Mouse (Mus musculus): ENCODE data around the gene Dpf3. TPM values are rescaled to one million over a fixed set of nuclear protein-coding genes. Genes with fewer than 3 reads are reported as not detected.

Dpf3 gene
- polyA plus RNA-seq (2017; shearing (Covaris generic)), result under 1 TPM in 1 of 2 experiments, not detected in 1; 0.58 TPM

- peak; percentile 89 for ATAC-seq
Measured at GRCm38 (mm10) chr12:83487476-83487991, at the start of gene Dpf3. Gene Dpf3, minus strand, starts transcription at chr12:83487716.

DNA sequence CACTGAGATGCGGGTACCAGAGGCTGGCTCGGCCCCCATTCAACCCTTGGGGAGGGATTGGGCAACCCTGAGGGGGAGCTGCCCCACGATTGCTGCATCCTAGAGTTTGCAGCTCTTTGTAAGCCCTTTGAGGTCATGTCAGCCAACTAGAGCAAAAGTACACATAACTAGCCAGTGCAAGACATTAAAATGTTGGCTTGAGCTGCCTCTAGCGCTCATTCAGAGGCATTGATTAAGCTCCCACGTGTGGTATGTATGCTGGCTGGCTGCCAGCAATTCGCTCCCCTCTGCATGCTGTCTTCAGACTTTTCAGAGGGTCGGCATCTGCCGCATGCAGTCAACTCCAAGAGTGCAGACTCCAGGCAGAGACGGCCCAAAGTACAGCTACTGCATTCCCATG lies 48.5 kb upstream of the Dpf3 start:
- no peak for ATAC-seq

DNA sequence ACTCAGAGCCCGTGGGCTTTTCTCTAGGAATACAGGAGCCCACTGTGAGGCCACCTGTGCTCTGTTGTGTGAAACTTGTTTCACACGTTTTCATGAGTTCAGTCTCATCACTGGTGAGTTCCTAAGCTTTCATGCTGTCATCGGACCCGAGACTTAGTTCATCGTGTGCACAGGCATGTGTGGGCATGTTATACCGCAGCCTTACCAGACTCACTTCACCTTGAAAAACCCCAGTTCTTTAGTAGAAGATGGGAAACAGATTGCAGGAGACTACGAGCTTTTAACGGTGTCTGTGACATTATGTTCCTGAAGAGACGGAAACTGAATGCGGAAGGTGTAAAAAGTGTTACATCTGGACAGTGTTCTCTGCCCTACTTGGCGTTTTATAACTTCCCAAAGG lies 47.9 kb upstream of the Dpf3 start:
- ATAC-seq, result no peak

- ATAC-seq, result no peak
Measured at GRCm38 (mm10) chr12:83534190-83534589, 46.7 kb upstream of the Dpf3 start.

DNA sequence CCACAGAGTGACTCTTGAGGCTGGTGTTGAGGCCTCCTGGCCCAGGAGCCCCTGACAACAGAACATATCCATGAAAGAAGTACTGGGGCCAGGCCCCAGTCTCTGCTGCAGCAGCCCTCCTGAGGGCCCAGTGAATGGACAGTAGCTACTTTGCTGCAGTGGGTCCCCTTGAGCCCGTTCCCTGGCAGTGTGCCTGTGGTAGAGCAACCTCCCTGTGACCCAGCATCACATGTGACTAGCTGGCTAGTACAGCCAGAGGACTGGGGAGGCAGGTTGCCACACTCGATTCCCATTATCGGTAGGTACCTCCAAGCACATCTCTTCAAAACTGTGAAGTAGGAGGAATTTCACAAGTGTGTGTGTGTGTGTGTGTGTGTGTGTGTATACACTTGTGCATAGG lies 45.5 kb upstream of the Dpf3 start:
- ATAC-seq, result no peak

DNA sequence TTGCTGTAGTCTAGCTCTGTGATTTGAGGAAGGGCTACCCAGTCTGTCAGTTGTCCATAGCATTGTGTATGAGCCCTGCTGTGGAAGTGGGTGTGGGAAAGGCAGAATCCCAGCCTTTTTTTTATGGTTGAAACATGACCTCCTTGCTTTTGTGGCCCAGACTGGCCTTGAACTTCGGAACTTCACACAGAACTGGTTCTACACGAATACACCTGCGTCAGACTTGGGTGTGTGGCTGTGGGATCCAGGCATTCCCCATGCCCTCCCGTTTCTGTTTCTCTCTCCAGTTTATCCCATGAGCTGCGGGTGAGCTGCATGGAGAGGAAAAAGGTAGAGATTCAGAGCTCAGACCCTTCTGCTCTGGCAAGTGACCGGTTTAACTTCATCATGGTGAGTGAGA lies 44.5 kb upstream of the Dpf3 start:
- ATAC-seq, result no peak

- ATAC-seq, result no peak
Measured at GRCm38 (mm10) chr12:83528665-83529064, 41.1 kb upstream of the Dpf3 start.

- ATAC-seq, result no peak
Measured at GRCm38 (mm10) chr12:83527816-83528215, 40.3 kb upstream of the Dpf3 start.

DNA sequence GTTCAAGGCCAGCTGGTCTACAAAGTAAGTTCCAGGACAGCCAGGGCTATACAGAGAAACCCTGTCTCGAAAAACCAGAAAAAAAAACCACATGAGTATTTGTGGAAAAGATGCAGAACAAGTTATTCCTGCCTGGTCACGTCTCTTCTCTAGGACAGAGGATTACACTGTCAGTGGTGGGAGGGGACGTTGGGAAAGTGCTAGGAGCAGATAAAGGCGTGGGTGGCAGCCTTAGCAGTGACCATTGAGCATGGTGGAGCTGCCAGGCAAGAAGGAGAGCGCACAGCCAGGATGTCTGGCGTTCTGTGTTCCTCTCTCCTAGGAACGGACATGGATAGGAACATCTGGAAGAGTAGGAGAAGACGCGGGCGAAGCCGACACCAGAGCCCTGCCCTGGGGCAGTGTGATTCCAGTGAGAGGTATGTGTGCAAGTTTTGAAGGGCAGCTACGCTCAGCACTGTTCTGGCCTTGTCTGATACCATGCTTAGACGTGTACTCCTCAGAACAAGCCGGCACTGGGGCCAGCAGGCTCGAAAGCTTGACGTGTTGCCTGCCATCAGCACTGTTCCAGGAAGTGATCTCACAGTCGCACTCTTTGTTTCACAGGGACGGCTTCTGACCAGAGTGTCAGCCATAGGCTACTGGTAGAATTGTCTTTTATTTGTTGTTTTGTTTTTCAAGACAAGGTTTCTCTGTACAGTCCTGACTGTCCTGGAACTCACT lies 38.5 kb upstream of the Dpf3 start:
- no peak for ATAC-seq

DNA sequence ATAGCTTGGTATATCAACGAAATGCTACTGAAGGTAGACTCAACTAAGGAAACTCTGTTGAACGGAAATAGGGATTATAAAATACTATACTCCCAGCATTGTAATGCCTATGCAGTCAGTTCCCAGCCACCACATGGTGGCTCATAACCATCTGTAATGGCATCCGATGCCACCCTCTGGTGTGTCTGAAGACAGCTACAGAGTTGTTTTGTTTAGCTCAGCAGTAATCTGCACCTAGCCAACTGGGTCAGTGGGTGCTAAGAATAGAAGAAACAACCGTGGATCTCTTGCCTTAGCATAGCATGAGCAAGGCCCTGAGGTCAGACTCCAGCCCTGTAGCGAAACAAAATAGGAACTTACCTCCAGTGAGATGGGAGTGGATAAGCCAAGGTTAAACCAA lies 36.8 kb upstream of the Dpf3 start:
- ATAC-seq, result no peak

GRCm38 (mm10) chr12:83523892-83524291 lies 36.4 kb upstream of the Dpf3 start:
- no peak for ATAC-seq

DNA sequence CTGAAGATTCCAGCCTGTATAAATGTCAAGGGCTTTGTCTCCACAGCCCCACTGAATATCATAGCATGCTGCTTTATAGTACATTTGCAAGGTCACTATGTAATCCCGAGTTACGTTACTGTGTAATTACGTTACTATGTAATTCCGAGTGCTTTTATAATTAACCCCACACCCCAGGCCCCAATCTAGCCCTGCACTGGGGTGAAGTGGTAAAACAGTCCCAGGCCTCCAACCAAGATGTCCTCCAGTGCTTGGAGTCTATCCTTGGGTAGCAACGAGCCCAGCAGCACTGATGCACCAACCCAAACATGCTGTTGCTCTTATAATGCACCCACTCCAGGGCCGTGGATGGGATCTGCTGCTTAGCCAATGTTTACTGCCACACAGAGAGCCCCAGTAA lies 35.5 kb upstream of the Dpf3 start:
- no peak for ATAC-seq

DNA sequence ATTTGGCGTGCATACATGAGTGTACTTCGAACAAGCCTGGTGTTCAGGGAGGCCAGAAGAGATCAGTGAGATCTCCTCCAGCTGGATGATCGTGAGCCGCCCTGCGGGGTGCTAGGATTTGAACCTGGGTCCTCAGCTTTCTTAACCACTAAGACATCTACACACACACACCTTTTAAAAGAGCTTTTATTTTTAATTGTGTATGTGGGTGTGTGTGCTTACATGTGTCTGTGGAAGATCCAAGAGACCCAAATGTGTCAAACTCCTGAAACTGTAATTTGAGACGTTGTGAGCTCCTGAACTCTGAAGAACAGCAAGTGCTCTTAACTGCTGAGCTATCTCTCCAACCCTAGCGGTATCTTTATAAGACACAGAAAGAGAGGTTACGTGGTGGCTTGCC lies 33.6 kb upstream of the Dpf3 start:
- ATAC-seq, result no peak

DNA sequence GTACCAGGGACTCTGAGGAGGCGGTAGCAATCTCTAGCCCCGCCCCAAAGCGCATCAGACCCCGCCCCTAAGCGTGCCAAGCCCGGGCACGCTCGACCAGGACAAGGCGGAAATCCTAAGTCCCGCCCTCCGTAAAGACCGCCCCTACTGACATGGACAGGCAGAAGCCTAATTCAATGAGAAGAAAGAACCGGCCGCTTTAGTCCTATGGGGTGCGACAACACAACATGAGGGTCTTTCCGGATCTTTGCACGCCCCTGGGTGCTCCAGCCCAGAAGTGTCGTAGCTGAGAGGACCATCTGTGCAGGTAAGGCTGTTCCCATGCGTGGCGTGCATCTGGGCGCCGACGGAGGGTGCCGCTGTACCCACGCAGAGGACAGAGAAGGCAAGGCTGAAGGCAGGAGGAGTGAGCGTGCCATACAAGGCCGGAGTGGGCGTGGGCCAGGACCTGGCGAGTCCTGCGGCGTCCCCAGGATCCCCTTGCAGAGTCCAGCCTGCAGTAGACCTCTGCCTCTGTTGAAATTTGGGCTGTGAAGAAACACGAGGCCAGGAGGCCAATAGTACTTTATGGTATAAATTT lies 32.9 kb upstream of the Dpf3 start, which contains the start of gene Dcaf4:
Gene Dcaf4 (plus strand): TSS at position 156 of the 580 bp plus-strand sequence.
- ATAC-seq, result peak; percentile 99

DNA sequence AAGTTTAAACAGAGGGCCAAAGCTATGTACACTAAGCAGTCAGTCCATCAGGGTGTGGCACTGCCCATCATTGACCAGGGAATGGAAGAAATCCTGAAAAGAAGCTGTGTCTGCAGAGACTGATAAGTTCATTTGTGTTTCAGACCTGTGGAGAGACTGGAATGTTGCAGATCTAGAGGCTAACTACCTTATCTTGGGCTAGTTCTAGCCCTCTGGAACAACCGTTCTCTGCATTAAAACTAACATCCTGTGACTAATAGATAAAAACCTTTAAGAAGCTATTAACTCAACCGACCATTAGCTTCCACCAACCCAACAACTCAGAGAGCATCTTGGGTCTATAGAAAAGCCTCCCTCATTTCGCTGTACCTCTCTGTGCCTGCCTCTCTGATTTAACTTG lies 30.1 kb upstream of the Dpf3 start:
- ATAC-seq, result no peak

- ATAC-seq, result no peak
Measured at GRCm38 (mm10) chr12:83514216-83514615, 26.7 kb upstream of the Dpf3 start.

DNA sequence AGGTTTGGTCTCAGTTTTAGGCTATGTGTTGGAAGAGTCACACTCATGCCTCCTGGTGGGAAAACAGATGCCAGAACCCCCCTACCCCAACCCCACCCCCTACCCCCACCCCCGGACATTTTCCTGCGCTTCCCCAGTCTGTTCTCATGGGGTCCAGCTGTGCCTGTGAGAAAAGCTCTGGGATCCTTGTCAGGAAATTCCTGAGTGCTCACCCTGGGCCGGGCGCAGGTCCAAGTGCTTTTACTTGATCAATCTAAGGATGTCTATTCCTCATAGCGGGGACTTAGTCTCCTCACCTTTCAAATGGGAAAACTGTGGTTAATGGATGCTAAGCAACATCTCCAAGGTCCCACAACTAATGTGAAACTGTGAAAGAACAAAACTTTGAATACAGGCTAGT lies 25.7 kb upstream of the Dpf3 start:
- no peak for ATAC-seq

GRCm38 (mm10) chr12:83512783-83513182 lies 25.3 kb upstream of the Dpf3 start:
- ATAC-seq, result no peak

DNA sequence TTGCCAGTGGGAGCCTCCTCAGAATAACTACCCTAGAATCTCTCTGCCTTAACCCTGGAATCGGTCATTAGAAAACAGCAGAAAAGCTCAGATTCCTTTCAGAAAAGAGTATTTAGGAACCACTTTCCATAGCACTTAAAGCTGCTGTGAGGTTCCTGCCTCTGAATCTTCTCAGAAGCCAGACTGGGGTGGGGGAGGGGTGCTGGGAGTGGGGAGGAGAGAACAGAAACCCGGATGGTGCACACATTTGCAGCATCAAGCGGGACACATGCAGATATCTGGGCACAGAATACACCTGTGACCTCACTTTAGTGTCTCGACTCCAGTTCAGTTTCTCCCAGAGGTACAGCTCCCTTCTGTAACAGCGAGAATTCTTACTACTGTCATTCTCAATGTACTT lies 23.1 kb upstream of the Dpf3 start:
- no peak for ATAC-seq

DNA sequence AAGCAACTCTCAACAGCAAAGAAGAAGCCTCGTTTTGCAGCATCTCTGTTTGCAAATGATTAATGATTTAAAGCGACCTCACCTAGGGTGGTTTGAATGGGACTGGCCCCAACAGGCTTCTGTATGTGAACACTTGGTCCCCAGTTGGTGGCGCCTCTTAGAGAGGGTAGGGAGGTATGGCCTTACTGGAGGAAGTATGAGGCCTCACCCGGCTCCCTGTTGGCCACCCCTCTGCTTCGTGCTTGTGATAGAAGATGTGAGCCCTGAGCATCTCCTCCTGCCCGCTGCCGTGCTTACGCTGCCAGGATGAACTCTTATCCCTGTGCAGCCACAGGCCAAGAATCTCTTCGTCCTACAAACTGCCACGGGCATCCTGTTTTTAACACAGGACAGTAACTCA lies 19.0 kb upstream of the Dpf3 start:
- no peak for ATAC-seq

- peak; percentile 61 for ATAC-seq
Measured at GRCm38 (mm10) chr12:83502190-83502589, 14.7 kb upstream of the Dpf3 start.

DNA sequence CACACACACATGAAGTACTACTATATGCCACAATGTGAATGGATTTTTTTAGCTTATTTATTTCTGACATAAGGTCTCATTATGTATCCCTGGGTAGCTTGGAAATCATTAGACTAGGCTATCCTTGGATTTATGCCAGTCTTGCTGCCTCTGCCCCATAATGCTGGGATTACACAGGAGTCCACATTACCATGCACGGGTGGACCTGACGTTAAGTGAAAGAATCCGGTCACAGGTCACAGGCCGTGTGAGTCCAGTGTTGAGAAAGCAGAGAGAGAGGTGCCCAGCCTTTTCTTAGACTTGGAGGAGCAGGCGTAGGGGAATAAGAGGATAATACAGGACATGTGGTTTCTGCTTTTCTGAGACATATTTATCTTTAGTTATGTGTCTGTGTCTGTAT lies 11.7 kb upstream of the Dpf3 start:
- ATAC-seq, result no peak

DNA sequence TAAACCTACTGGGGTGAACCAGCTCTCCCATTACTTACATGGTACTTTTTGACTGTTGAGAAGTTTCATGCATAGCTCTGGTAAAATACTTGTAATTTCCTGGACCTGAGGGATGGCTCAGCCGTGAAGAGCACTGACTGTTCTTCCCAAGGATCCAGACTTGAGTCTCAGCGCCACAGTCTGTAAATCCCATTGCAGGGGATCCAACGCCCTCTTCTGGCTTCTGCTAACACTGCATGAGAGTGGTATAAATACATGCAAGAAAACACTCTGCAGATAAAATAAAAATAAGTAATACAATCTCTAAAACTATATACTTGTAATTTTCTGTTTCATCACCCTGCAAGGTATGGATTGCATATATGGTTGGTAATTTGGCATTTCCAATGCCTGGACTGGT lies 10.4 kb upstream of the Dpf3 start:
- no peak for ATAC-seq

GRCm38 (mm10) chr12:83496736-83497135 lies 9.2 kb upstream of the Dpf3 start:
- ATAC-seq, result no peak

All from CD4-positive, CD25-positive, alpha-beta regulatory T cell, adult 4 months (primary cell).